Mouse (Mus musculus) hindbrain, embryonic 11.5 days (tissue): ENCODE results near the gene Masp1. TPM values are rescaled to one million over a fixed set of nuclear protein-coding genes. Genes with fewer than 3 reads are reported as not detected.

ENCODE experiments used
- ATAC-seq: fragments of 200-750 bp; cut with Nextera tagmentation; 2 replicates; pipeline ENCODE4 v1.8.0; 2017; ENCODE audit warnings: mild to moderate bottlenecking, moderate TSS enrichment, moderate library complexity; ENCODE audit not compliant: low FRiP score
- DNase-seq: peaks from one replicate; pipeline ENCODE4 v3.0.0-alpha.2; 2015; ENCODE audit warnings: low spot score
- H3K27ac ChIP-seq: fragments of 300-500 bp; sonication (generic); 2 replicates; pipeline ENCODE4 v1.5.1; 2014; ENCODE audit warnings: mild to moderate bottlenecking, low read depth, low read length
- H3K27me3 ChIP-seq: fragments of 300-500 bp; sonication (generic); 2 replicates; pipeline ENCODE4 v1.6.1; 2014; ENCODE audit warnings: mild to moderate bottlenecking, low read length, moderate library complexity, mixed read lengths; ENCODE audit not compliant: control insufficient read depth, insufficient read depth
- H3K36me3 ChIP-seq: fragments of 300-500 bp; sonication (generic); 2 replicates; pipeline ENCODE4 v1.6.1; 2014; ENCODE audit warnings: mild to moderate bottlenecking, low read length, moderate library complexity, mixed read lengths; ENCODE audit not compliant: control insufficient read depth, insufficient read depth
- H3K4me1 ChIP-seq: fragments of 300-500 bp; sonication (generic); replicated peaks from 2 replicates; pipeline ENCODE4 v1.6.1; 2014; ENCODE audit warnings: low read length, mixed read lengths; ENCODE audit not compliant: control insufficient read depth, insufficient read depth
- H3K4me2 ChIP-seq: fragments of 300-500 bp; sonication (generic); replicated peaks from 2 replicates; pipeline ENCODE4 v1.6.1; 2014; ENCODE audit warnings: mild to moderate bottlenecking, low read depth, low read length
- H3K4me3 ChIP-seq: fragments of 300-500 bp; sonication (generic); 2 replicates; pipeline ENCODE4 v1.5.1; 2014; ENCODE audit warnings: low read depth, low read length
- H3K9ac ChIP-seq: fragments of 300-500 bp; sonication (generic); 2 replicates; pipeline ENCODE4 v1.6.1; 2014; ENCODE audit warnings: low read depth, low read length
- H3K9me3 ChIP-seq: fragments of 300-500 bp; sonication (generic); 2 replicates; pipeline ENCODE4 v1.6.1; 2016; ENCODE audit warnings: low read length; ENCODE audit not compliant: control insufficient read depth
- WGBS: fragments of 180-500 bp; shearing (Covaris S2); extraction: QIAGEN DNeasy Blood & Tissue Kit; methylation state at CpG from one replicate; pipeline ENCODE4 v1.1.7; 2014; 5-methylcytosine and 5-hydroxymethylcytosine counted together
- polyA plus RNA-seq: library from polyadenylated mRNA; unstranded; fragments of >200 nt; fragmentation: Nextera tagmentation; extraction: Ambion mirVana; gene quantifications from 2 replicates; pipeline ENCODE4 v1.2.1, GENCODE M21; 2014

Gene Masp1
- polyA plus RNA-seq, 1 experiment from 2014 or later: 24.4 TPM

DNA sequence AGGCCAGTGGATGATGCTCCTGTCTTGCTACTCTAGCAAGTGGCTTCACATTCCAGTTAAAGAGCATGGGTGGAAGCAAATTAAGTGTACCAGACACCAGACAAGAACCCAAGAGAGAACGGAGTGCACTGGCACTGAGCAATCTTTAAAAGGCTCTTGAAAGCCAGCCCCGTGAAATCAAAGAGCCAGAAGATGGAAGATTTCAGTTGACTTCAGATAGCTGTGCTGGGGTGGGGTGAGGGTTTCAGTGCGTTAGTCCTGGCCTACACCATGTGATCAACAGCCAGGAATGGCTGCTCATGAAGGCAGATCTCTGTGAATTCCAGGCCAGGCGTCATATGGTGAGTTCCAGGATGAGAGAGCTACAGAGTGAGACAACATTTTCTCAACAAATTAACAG, 17.3 kb downstream of the Masp1 start:
- WGBS: 74% methylated on average over 4 of the region's 4 CpGs
- no peak overlapping the region for H3K9ac ChIP-seq
- H3K4me1 ChIP-seq: peaks cover 11% of the 10 kb centered on the region
- no peak overlapping the region for H3K4me2 ChIP-seq
- no peak overlapping the region for H3K4me3 ChIP-seq
- H3K9me3 ChIP-seq: no peaks in the 10 kb centered on the region
- H3K27me3 ChIP-seq: no peaks in the 10 kb centered on the region
- no peaks in the 10 kb centered on the region for H3K36me3 ChIP-seq
- DNase-seq: no peak
- ATAC-seq: no peak
- H3K27ac ChIP-seq: no peak overlapping the region

DNA sequence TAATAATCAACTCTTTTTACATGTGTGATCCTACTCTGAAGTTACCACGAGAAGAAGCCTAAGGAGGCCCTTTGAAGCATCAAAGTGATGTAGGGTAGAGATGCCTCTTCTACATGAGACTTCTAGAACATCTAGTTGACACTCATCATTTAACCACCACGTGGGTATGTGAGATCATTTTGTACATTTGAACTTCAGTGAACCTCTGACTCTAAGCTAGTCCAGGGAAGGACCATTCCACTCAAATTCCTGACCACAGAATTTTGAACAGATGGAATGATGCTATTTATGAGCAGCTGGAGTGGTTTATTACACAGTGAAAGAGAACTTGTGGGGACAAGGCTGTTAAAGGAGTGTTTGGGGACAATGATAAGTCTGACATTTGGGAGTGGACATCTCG, 18.1 kb downstream of the Masp1 start:
- H3K4me3 ChIP-seq: no peak overlapping the region
- peaks cover 12% of the 10 kb centered on the region for H3K4me1 ChIP-seq
- H3K27ac ChIP-seq: no peak overlapping the region

DNA sequence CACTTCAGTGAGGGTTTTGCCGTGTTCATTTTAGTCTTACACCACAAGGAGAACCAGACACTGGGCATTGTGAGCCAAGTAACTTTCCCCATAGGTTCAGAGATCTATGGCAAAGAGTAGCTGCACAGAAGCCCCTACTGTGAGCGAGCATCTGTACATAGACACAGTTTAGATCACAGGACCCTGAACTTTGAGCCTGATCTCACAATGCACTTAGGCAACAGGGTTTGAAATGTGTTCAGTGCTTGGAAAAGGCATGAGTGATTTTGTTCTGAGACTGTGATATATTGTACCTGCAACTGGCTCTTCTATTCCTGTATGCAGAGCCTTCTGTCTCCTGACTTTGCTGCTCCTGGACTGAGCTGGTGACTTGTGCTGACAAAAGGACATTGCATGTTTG, 19.3 kb downstream of the Masp1 start:
- no peaks in the 10 kb centered on the region for H3K27me3 ChIP-seq
- H3K4me2 ChIP-seq: no peak overlapping the region
- H3K27ac ChIP-seq: no peak overlapping the region
- ATAC-seq: no peak
- no peak overlapping the region for H3K4me3 ChIP-seq
- H3K4me1 ChIP-seq: peaks cover 12% of the 10 kb centered on the region
- no peak overlapping the region for H3K9ac ChIP-seq
- H3K36me3 ChIP-seq: no peaks in the 10 kb centered on the region
- WGBS: 95% methylated on average over 2 of the region's 2 CpGs
- no peak for DNase-seq
- H3K9me3 ChIP-seq: no peaks in the 10 kb centered on the region

More for the DNA sequence above, 18.1 kb downstream of the Masp1 start:
- H3K27me3 ChIP-seq: no peaks in the 10 kb centered on the region
- H3K36me3 ChIP-seq: no peaks in the 10 kb centered on the region
- no peak for DNase-seq
- no peak overlapping the region for H3K4me2 ChIP-seq
- no peak for ATAC-seq
- no peaks in the 10 kb centered on the region for H3K9me3 ChIP-seq
- no peak overlapping the region for H3K9ac ChIP-seq
- WGBS: 78% methylated on average over 3 of the region's 3 CpGs

DNA sequence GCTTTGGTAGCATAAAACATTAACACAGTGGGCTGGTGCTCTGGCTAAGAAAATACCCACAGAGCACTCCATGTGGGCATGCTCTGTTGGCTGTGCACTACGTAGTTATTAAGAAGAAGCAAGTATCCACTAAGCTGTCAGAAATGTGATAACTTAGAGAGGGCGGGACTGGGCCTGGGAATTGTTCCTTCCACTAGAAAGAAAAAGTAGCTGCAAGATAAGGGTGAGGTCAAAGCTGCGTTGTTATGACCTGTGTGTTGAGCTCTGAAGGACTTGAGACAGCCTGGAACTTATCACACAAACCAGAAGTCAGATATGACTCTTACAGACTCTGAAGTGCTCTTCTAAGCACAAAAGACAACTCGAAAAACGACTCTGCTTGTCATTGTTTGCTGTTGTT, 20.1 kb downstream of the Masp1 start:
- Histone ChIP-seq H3K4me3 (no peak overlapping the region), H3K27ac (no peak overlapping the region), H3K9me3 (no peaks in the 10 kb centered on the region), H3K27me3 (no peaks in the 10 kb centered on the region), H3K9ac (no peak overlapping the region), H3K4me1 (peaks cover 7% of the 10 kb centered on the region), H3K36me3 (no peaks in the 10 kb centered on the region), H3K4me2 (no peak overlapping the region)
- 77% methylated on average over 5 of the region's 5 CpGs for WGBS
- no peak for DNase-seq
- no peak for ATAC-seq

DNA sequence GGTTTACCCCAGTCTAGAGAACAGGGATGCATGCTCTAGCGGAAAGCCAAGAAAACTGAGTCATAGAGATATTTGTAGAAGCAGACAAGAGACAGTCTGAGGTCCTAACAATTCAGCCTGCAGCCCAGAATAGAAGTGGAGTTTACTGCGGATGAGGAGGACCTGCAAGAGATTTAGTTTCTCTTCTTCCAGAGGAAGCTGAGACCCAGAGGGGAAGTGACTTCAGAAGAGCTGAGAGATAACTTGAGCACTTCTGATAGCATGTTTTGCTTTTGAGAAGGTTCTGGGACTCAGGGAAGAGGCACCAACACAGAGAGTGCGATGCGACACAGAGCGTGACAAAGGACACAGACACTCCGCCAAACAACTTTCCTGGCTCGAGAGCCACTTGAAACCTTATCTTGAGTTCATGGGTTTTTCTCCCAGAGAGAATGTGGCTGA, 21.9 kb downstream of the Masp1 start:
- Histone ChIP-seq H3K9me3 (no peaks in the 10 kb centered on the region), H3K9ac (no peak overlapping the region), H3K36me3 (no peaks in the 10 kb centered on the region), H3K4me1 (peaks cover 4% of the 10 kb centered on the region), H3K4me2 (no peak overlapping the region), H3K4me3 (no peak overlapping the region), H3K27ac (no peak overlapping the region), H3K27me3 (no peaks in the 10 kb centered on the region)
- 74% methylated on average over 7 of the region's 7 CpGs for WGBS
- DNase-seq (no peak), ATAC-seq (no peak)

DNA sequence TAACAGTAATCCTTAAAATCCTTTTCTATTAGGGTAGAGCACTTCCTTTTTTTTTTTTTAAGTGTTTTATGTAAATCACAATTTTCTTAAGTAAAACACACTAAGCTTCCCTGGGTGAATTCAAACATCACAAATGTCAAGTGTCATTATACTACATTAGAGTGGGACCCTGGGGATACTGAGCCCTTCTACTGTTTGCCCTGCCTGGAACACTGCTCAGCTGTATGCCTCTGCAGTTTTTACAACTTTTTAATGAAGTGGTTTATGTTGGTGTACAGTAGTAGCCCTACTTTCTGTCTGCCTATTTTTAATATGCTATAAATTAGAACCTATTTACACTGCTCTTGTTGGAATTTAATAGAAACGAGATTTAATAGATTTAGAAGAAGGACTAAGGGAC, 22.7 kb downstream of the Masp1 start:
- Histone ChIP-seq H3K36me3 (no peaks in the 10 kb centered on the region), H3K4me1 (peaks cover 4% of the 10 kb centered on the region), H3K9me3 (no peaks in the 10 kb centered on the region), H3K4me2 (no peak overlapping the region), H3K9ac (no peak overlapping the region), H3K4me3 (no peak overlapping the region), H3K27me3 (no peaks in the 10 kb centered on the region), H3K27ac (no peak overlapping the region)
- ATAC-seq: peak; percentile 43; the same call in 1 of the 2 replicates
- WGBS: 64% methylated on average over 1 of the region's 1 CpGs
- no peak for DNase-seq

DNA sequence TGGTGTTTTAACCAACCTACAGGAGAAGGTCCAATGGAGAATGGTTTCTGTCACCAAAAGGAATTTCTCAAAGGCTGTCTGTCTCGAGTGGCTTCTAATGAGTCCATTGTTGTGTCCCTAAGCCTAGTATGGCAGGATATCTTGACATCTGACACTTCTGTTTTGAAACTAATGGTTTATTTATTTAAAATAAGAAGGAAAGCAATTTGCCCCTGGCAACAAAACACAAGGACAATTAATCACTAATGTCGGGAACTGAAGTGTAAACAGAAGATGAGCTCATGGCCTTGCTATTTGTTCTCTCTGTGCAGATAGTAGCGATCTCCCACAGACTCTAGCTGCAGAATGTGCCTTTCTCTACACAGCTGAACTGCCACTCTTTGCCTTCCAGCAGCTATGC, 23.2 kb downstream of the Masp1 start:
- H3K27ac ChIP-seq: no peak overlapping the region

DNA sequence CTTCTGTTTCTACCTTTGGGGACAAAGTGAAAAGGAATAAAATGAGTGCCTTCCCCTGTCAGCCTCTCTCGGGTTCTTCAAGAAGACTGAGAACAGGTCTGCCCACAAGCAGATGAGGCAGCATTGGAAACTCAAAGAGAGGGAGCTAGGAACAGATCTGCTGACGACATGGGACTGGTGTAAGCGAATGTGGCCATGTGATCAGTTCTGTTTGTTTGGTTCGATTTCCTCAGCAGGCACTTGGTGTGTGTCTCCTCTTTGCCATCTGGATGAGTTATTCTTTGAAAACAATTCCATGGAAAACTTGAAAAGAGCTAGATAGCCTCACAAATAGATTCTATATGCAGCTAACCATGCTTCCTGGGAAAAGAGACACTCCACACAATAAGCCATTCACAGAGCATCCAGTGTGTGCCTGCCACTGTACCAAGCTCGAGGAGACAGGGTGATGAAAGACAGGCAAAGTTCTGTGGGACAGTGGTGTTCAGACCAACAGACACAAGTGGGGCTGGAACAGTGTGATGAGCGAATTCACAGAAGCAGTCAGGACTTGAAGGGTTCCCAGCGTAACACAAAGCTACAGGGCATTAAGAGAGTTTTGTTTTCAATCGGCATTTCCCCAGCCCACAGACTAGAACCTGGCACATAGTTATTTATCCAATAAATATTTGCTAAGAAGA, 24.2 kb downstream of the Masp1 start:
- no peak for DNase-seq
- Histone ChIP-seq H3K9ac (no peak overlapping the region), H3K4me2 (no peak overlapping the region), H3K27ac (no peak overlapping the region), H3K4me1 (peaks cover 4% of the 10 kb centered on the region), H3K27me3 (no peaks in the 10 kb centered on the region), H3K36me3 (no peaks in the 10 kb centered on the region), H3K4me3 (no peak overlapping the region), H3K9me3 (no peaks in the 10 kb centered on the region)
- ATAC-seq: 0 out of 2 replicates have a peak, but pooled peaks have one; percentile 58
- WGBS: 63% methylated on average over 8 of the region's 8 CpGs

More for the DNA sequence above, 23.2 kb downstream of the Masp1 start:
- no peaks in the 10 kb centered on the region for H3K36me3 ChIP-seq
- H3K4me1 ChIP-seq: peaks cover 4% of the 10 kb centered on the region
- no peaks in the 10 kb centered on the region for H3K27me3 ChIP-seq
- peak; percentile 80 for ATAC-seq
- H3K4me3 ChIP-seq: no peak overlapping the region
- no peak overlapping the region for H3K9ac ChIP-seq
- WGBS: 7% methylated on average over 3 of the region's 3 CpGs
- H3K4me2 ChIP-seq: no peak overlapping the region
- H3K9me3 ChIP-seq: no peaks in the 10 kb centered on the region
- peak; percentile 47 for DNase-seq

DNA sequence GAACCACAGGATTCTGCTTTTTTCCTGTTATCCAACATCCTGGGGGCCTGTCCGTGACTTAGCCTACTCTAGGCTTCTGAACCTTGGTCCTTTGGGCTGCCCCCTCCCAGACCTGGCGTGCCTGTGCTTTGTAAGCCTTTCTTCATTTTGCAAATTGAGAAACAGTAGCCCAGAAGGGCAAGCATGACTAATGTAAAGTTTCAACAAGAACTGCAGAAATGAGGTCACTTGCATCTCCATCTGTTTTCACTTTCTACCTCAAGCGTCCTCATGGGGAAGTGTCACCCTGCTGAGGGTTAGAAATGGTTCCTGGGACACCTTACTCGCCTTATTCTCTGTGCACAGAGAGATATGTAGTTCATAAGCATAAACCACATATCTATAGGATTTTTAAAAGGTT, 27.8 kb downstream of the Masp1 start:
- ATAC-seq (no peak), DNase-seq (no peak)
- Histone ChIP-seq H3K27ac (no peak overlapping the region), H3K27me3 (no peaks in the 10 kb centered on the region), H3K4me2 (no peak overlapping the region), H3K4me1 (no peaks in the 10 kb centered on the region; the same call in 1 of the 2 replicates), H3K36me3 (no peaks in the 10 kb centered on the region), H3K9me3 (no peaks in the 10 kb centered on the region), H3K9ac (no peak overlapping the region), H3K4me3 (no peak overlapping the region)
- 70% methylated on average over 4 of the region's 4 CpGs for WGBS
